Mouse (Mus musculus): ENCODE measurements around the gene Lcmt1. TPM values are rescaled to one million over a fixed set of nuclear protein-coding genes. Genes with fewer than 3 reads are reported as not detected.

Lcmt1 gene
- total RNA-seq, 1 experiment from 2014 or later = 21.5 TPM

GRCm38 (mm10) chr7:123354851-123355250 lies 14.7 kb upstream of the Lcmt1 start:
- no peak for ATAC-seq (replicated peaks; ENCODE audit: insufficient number of reproducible peaks, low FRiP score, low TSS enrichment, poor library complexity, severe bottlenecking)

DNA sequence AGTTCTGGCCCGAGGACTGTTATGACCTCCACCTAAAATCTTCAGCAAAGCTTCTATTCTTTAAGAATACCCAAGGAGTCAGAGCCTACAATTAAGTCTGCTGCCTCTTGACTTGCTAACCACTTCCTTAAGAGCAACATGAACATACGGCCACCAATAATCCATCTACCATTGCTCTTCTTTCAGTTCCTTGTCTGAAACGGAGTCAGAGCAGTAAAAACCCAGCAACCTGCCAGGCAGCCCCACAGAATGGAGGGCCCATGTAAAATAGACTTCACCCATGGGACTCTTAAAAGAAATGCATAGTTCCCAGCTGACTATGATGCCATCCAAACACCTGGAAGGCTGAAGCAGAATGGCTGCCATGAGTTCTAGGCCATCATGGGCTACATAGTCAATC lies 13.4 kb upstream of the Lcmt1 start:
- no peak for ATAC-seq (replicated peaks; ENCODE audit: insufficient number of reproducible peaks, low FRiP score, low TSS enrichment, poor library complexity, severe bottlenecking)

DNA sequence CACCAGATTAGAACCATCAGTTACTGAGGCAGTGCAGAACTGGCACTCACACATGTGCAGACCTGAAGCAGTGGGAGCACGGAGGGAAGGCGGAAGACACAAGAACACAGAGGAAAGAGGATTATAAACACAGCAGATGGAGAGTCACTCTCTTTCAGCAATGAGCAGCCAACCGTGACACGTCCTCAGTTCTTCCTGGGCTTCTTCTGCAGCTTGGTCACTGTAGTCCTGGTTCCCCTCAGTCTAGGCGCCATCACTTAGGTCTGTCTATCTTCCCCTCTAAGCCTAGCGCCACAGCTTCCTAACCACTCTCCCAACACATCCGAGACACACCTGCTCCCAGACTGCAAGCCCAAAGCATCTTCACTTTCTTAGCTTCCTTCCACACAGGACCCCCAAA lies 10.5 kb upstream of the Lcmt1 start:
- no peak for ATAC-seq (replicated peaks; ENCODE audit: insufficient number of reproducible peaks, low FRiP score, low TSS enrichment, poor library complexity, severe bottlenecking)

- no peak for ATAC-seq (replicated peaks; ENCODE audit: insufficient number of reproducible peaks, low FRiP score, low TSS enrichment, poor library complexity, severe bottlenecking)
These were observed 9.4 kb upstream of the Lcmt1 start for GRCm38 (mm10) chr7:123360185-123360584.

DNA sequence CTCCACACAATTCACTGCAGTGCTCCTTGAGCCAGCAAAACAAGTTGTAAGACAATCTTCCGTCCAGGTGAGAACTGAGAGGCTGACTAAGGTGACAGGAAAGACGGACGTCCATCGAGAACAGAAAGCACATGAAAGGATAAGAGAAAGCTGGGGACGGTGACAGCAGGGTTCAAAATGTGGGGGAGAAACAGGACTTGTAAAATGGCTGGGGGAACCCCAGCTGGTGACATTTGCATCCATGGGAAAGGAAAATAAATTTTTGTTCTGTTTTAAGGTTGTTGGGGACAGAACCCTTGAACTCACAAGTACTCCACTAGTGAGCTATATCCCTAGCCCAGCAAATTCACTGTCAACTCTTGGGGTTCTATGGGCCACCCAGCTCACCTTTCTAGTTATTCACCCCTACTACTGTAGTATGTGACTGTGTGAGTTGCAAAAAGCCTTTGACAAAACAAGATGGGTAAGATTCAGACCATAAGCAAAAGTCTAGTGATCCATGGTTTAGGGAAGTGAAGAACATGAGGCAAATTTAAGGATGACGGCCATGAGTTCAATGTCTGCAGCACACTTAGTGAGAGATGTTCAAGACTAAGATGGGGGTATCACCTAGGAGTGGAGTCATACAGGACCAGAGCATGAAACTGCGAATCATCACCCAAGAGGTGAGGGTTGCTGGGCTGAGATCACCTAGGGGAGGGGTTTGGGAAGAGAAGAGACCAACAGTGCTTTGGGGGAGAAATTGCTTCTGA lies 8.2 kb upstream of the Lcmt1 start:
- ATAC-seq (replicated peaks; ENCODE audit: insufficient number of reproducible peaks, low FRiP score, low TSS enrichment, poor library complexity, severe bottlenecking) = no peak

GRCm38 (mm10) chr7:123362806-123363205 lies 6.8 kb upstream of the Lcmt1 start:
- ATAC-seq (replicated peaks; ENCODE audit: insufficient number of reproducible peaks, low FRiP score, low TSS enrichment, poor library complexity, severe bottlenecking) = no peak

DNA sequence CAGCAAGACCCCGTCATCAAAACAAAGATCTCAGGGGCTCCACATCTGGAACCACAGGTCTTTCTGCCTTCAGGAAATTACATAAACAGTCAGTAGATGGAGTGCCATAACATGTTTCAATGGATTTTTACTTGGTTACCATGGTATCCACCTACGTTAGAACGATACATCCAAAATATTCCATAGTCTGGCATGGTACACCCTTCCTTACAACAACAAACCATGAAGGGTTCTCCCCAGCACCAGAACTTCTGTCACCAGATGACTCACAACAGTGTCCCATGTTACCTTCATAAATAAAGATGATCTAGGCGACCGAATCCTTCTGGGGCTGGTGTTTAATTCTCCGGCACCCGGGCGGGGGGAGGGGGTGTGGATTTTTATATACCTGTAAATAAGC lies 5.6 kb upstream of the Lcmt1 start:
- no peak for ATAC-seq (replicated peaks; ENCODE audit: insufficient number of reproducible peaks, low FRiP score, low TSS enrichment, poor library complexity, severe bottlenecking)

DNA sequence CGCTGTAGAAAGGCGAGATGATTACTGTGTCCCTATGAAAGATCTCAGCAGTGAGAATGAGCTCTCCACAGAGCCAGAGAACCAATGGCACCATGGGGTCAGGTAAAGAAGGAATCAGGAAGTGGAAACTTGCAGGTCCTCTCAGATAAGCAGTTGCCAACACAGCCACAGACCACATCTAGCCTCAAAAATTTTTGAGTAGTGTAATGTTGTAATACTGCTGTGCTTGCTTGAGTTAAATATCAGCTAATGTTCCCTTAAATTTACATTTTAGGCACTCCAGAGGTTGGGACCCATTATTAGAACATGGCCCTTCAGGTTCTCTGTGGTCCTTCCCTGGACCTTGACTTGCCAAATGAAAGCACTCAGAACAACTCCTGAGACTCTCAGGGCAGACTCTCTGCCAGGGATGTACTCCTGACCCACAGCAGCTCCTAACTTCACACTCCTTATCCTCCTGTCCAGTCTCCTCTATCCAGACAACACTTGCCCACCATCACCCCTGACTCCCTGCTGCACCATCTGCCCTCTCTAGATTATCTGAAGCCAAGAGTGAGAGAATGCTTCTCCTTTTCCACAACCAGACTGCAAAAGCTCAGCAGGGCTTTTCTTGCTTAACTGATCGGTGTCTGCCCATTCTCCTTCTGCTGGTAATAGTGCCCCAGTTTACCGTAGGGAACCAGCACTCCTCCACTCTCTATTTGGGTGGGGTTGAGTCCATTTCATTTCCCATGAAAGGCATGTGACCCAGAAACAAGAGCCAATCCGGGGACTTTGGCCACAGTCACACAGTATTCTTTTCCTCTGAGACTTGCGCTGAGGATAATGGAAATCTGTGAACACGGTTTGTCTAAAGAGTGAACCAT lies 3.5 kb upstream of the Lcmt1 start:
- no peak for ATAC-seq (replicated peaks; ENCODE audit: insufficient number of reproducible peaks, low FRiP score, low TSS enrichment, poor library complexity, severe bottlenecking)

DNA sequence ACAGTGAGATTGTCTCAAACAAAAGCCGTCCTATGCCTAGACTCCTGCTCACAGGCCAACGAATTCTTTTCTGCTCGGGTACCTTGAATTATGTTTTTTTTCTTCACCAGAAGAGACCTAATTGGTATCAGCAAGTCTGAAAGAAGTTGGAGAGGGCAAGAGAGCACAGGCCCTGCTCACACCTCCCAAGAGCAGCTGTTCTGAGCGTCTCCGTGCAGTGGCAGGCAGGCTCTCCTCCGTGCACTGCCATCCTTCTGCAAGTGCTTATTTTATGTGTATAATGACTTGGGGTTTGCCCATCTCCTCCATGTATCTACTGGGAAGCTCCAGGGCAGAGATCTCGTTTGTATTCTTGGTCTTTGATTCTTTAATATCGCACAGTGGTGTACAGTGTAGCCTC lies 2.8 kb upstream of the Lcmt1 start:
- ATAC-seq (replicated peaks; ENCODE audit: insufficient number of reproducible peaks, low FRiP score, low TSS enrichment, poor library complexity, severe bottlenecking) = no peak

GRCm38 (mm10) chr7:123367218-123368150 lies 2.1 kb upstream of the Lcmt1 start:
- no peak for ATAC-seq (replicated peaks; ENCODE audit: insufficient number of reproducible peaks, low FRiP score, low TSS enrichment, poor library complexity, severe bottlenecking)

- ATAC-seq (replicated peaks; ENCODE audit: insufficient number of reproducible peaks, low FRiP score, low TSS enrichment, poor library complexity, severe bottlenecking) = no peak
These were observed 1.4 kb upstream of the Lcmt1 start for GRCm38 (mm10) chr7:123368187-123368586.

GRCm38 (mm10) chr7:123368778-123369746 lies 522 bp upstream of the Lcmt1 start:
- no peak for ATAC-seq (replicated peaks; ENCODE audit: insufficient number of reproducible peaks, low FRiP score, low TSS enrichment, poor library complexity, severe bottlenecking)

DNA sequence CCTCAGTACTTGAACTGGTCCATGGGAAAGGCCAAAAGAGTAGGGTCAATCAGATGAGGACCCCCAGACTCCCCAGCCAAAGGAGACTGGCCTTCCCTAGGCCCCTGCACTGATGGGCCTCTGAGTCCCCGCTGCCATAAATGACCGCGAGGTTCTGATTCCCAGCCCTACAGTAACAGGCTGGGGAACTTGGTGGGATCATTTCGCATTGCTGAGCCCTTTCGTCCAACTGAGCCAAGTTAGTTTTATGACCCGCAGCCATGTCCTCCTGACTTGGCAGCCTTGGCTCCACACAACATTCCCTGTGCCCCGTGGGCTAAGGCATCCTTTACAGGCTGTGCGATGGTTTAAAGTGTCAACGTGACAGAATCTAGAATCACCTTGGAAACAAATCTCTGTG lies 1.1 kb downstream of the Lcmt1 start:
- no peak; the same call in 1 of the 2 replicates for ATAC-seq (replicated peaks; ENCODE audit: insufficient number of reproducible peaks, low FRiP score, low TSS enrichment, poor library complexity, severe bottlenecking)

DNA sequence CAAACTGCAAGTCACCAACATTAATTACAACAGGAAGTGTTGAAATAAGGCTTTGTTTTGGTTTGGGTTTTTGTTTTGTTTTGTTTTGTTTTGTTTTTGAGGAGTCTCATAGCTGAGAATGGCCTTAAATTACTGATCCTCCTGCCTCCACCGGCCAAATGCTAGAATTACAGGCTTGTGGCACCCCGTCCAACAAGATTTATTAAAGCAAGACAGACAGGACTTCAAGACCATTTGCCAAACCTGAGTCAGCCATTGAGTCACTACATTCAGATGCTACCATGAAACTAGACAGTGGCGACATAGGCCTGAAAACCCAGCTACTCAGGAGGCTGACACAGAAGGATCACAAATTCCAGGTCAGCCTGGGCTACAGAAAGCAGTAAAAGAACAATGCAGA lies 1.9 kb downstream of the Lcmt1 start:
- 0 out of 2 replicates have a peak, but pooled peaks have one; percentile 14 for ATAC-seq (replicated peaks; ENCODE audit: insufficient number of reproducible peaks, low FRiP score, low TSS enrichment, poor library complexity, severe bottlenecking)

DNA sequence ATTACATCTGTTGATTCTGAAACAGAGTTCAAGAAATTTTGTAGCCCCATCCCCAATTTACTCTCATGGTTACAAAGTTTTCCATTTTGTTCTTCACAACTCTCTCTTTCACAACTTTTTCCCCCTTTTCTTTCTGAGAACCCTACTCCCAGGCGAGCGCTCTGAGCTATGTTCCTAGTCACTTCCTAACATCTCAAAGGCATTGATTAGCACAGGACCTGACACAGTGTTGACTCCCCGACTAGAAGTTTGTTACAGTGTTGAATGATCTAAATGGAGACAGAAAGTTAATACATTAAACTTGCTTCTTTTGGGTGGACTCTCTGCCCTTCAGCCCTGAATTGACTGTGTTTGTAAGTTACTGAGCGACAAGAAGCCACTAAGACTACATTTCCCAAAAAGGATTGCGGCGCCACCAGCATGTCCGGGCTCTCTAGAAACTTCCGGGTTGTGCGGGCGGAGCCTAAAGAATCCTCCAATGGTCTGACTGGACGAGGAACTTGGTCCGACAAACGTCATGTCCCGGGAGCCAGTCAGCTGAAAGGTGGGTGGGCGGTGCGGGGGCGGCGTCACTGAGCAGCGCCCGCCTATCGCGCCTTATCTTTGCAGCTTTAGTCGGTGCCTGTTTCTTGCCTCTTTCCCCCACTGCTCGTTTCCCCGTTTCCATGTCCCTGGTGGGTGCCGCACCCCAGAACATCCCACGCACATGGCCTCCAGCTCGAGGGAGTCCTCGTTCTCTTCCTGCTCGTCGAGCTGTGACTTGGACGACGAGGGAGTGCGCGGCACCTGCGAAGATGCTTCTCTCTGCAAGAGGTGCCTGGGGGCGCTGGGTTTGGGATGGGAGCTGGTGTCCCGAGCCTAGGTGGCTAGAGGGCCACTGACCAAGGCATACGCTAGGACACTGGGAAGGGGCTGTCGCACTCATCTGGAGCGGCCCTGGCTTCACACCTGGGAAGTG lies 8.1 kb downstream of the Lcmt1 start:
- ATAC-seq (replicated peaks; ENCODE audit: insufficient number of reproducible peaks, low FRiP score, low TSS enrichment, poor library complexity, severe bottlenecking) = peak; percentile 98

- ATAC-seq (replicated peaks; ENCODE audit: insufficient number of reproducible peaks, low FRiP score, low TSS enrichment, poor library complexity, severe bottlenecking) = no peak
These were observed 16.3 kb downstream of the Lcmt1 start for GRCm38 (mm10) chr7:123385693-123386407.

Measured in monocyte, adult 5-6 weeks (primary cell).